Mouse (Mus musculus) neural tube, embryonic 10.5 days (tissue): ENCODE data around the gene Slco3a1.

Experiments used
- DNase-seq: peaks from one replicate; pipeline ENCODE4 v3.0.0-alpha.2; 2017; ENCODE audit warnings: low spot score; ENCODE audit errors: extremely low spot score

Slco3a1 gene

GRCm38 (mm10) chr7:74386257-74386656, 168.3 kb downstream of the Slco3a1 start:
- DNase-seq, result no peak

DNA sequence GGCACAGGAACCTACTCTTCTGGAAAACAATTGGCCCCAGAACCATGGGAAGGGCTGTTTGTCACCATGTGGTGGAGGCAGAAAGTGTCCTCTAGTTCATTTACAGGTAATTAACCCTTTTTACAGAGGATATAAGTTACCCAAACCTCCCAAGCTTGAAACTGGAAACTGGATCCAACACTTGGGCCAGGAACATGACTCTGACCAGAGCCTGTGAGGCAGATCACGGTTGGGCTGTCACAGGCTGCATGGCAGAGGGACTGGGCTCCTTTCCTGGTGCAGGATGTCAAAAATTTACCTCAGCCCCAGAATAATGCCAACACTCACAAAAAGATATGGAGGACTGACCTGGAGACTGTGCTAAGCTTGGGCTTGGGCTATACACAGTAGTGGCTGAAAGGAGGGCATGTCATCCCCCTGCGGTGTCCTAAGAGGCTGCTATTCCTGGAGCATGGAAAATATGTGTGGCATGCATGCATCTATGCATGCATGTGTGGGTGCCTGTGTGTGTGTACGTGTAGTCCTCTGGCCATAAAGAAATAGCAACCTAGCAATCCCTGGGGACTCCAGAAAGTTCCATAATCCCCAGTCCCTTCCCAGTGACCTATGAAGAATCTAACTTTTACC, 171.4 kb downstream of the Slco3a1 start:
- no peak for DNase-seq

DNA sequence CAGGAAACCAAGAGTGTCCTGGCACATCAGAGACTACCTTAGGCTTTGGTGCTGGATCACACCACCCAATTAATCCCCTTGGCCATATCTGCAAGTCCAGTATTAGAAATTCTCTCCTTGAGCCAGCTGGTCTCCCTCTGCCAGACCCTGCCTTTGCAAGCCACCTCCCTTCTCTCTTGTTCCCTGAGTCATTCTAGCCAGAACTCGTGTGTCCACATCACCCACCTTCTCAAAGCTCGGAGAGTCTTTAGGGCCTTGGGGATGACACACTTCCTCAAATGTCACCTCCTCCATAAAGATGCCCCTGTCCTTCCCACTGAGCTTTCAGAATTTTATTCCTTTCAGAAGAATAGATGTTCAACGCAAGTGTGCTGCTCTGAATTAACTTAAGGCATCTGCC, 172.3 kb downstream of the Slco3a1 start:
- DNase-seq, result no peak

GRCm38 (mm10) chr7:74381881-74382281, 172.7 kb downstream of the Slco3a1 start:
- no peak for DNase-seq

GRCm38 (mm10) chr7:74381051-74381450, 173.5 kb downstream of the Slco3a1 start:
- DNase-seq, result no peak

DNA sequence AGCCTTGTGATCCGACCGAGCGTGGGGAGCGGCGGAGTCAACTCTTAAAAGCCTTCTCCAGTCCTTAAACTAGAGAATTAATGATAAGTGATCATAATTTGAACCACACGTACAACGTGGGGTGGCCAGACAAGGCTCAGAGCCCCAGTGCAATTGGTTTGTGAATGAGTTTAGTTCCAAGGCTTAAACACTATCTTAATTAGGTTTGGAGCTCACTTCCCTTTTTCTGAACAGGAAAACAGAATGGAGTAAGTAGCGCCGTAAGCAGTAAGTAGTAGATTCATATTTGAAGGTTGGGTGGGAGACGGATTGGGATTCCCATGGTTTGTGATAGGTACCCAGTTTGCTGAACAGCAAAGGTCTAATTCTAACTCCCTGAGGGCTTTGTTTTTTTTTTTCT, 176.7 kb downstream of the Slco3a1 start:
- DNase-seq, result no peak

GRCm38 (mm10) chr7:74376397-74377044, 178.1 kb downstream of the Slco3a1 start:
- no peak for DNase-seq

DNA sequence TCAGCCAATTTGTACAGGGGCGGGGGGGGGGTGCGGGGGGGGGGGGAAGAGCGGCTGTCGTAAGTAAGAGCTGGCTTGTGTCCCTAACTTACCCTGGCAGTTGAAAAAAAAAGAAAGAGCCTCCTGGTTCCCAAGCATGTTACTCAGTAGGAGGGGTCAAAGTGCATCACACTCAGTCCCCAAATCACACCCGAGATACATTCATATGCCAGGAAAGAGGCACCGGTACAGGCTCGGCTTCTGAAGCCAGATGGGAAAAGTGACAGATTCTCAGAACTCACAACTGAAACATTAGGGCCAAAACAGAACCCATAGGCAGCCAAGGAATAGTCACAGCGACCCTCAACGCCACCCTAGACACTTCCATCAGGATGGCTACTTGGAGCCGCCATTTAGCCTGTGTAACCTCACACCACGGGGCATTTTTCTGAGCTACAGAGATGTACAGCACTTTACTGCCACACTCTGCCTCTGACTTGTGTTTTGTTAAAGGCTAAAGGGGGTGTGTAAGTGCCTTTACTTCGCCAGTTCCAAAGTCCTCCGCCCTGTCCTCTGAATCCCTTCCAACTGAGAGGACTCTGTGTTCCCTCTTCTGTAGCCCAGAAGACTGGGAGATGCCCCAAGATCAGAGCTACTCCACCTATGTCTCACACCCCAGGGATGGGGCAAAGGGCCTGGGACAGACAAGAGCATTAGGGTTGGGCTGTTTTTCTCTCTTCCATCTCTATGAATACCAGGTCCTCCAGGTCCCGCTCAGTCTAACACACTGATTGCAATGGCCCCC, 179.2 kb downstream of the Slco3a1 start:
- DNase-seq, result no peak

- no peak for DNase-seq
These were observed 181.5 kb downstream of the Slco3a1 start for GRCm38 (mm10) chr7:74373056-74373455.

GRCm38 (mm10) chr7:74372141-74372582, 182.4 kb downstream of the Slco3a1 start:
- DNase-seq, result no peak

GRCm38 (mm10) chr7:74371656-74372055, 182.9 kb downstream of the Slco3a1 start:
- no peak for DNase-seq

GRCm38 (mm10) chr7:74371208-74371607, 183.4 kb downstream of the Slco3a1 start:
- DNase-seq, result no peak

DNA sequence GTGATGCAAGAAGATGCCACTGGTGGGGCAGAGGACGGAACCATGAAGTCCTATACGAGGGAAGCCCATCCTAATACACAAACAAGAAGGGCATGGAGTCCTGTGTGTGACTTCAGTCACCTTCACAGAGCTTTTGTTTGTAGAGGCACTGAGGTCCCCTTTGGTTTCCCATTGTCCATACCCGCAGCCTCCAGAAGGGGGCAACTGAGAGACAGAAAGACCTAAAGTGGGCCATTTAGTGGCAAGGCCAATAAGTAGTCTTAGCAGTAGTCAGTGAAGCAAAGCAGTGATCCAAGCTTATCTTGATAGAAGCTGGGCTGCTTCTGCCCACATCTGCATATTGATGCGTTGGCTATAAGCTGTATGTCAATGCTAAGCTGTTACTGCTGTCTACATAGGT, 184.9 kb downstream of the Slco3a1 start:
- DNase-seq, result no peak

- DNase-seq, result no peak
These were observed 186.2 kb downstream of the Slco3a1 start for GRCm38 (mm10) chr7:74368256-74368980.

DNA sequence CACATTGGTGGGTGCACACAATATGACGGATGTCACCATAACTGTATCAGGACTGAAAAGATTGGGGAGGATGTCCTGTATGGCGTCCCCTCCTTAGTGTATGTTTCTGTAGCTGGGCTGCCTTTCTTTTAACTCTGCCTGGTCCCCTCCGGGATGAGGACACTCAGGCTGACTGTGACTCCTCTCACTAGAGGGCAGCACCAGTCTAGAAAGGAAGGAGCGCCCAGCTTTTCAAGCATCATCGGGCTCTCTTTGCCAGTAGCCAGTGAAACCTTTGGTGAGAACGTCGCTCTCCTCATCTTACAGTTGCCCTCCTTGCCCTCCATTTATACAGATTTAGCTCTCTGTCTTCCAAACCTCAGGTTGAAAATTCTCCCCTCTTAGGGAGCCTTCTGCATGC, 187.2 kb downstream of the Slco3a1 start:
- DNase-seq, result peak; percentile 47

DNA sequence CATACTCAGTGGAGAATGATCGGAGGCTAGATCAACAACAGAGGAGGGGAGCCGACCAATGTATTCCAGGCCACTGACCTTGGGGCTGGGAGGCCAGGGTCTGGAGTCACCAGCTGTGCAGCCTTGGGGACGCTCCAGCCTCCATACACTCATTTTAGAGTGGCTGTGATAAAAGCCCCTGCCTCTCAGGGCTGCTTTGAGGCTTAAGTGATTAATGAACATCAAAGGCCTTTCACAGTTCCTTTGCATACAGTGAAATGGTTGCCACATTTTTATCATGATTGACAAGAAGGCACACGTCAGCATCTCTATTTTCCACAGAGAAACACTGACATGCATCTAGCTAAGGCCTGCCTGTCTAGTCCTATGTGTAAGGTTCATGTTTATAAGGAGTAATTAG, 189.0 kb downstream of the Slco3a1 start:
- DNase-seq, result no peak

GRCm38 (mm10) chr7:74364956-74365355, 189.6 kb downstream of the Slco3a1 start:
- DNase-seq, result no peak

GRCm38 (mm10) chr7:74363440-74363839, 191.1 kb downstream of the Slco3a1 start:
- no peak for DNase-seq

- no peak for DNase-seq
These were observed 192.9 kb downstream of the Slco3a1 start for GRCm38 (mm10) chr7:74361677-74362076.

DNA sequence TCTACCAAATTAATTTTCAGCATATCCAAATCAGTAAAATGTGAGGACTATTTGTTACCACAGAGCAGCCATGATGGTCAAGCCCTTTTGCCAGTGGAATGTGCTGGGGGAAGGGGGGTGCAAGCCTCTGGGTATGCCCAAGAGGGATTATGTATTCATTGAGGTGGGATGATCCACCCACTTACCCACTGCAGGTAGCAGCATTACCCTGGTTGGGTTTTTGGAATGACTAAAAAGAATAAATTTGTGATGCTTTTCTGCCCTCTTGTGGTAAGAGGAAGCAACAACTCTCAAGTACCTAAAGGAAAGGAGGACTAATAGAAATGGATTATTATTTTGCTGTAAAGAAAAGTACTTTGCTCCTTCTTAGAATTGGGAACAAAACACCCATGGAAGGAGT, 197.6 kb downstream of the Slco3a1 start:
- no peak for DNase-seq

DNA sequence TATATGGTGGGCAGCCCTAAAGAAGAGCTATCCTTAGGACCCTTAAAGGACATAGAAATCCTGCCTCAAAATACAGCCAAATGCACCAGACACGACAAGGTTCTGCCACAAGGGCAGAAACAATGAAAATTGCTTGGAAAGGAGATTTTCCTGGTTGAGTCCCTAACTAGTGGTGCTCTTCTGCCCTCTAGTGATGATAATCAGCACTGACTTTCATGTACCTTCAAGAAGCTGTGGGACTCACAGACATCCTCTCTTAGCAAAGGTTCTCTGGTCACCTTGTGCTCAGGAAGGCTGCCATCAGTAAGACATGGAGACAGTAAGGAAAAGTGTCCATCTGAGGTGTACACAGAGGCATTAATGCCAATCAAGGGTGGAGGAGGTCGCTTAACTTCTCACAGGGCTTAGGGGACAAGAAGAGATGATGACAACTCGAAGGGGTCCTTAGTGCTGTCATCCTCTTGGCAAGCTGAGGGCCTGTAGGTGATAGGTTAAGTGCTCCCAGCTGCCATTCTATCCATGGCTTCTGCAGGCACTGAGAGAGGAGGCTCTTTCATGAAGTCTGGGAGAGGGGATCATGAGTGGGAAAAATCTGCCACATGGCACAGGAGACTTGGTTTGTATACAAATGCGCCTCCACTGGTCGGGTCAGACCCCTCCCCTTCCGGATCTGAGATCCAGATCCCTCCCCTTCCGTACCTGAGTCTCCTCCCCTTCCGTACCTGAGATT, 199.9 kb downstream of the Slco3a1 start:
- peak; percentile 42 for DNase-seq
